Mouse (Mus musculus) testis, adult 2 months (tissue): ENCODE measurements at regions not wholly inside any gene's neighbourhood (a gene's known extent, or its start where the extent isn't known, plus 50 kb on each side); places are given as distances from the start of the nearest gene placed in this dataset.
"Not testable (repeated sequence)": the region's sequence is repeated elsewhere in the genome, so short reads cannot be mapped to it uniquely, and the experiment has no call there.

Source experiments
- H3K27ac ChIP-seq: fragments of 200-500 bp; 2 replicates; pipeline ENCODE4 v1.5.1; 2012; ENCODE audit warnings: low read depth, low read length; ENCODE audit not compliant: control insufficient read depth, insufficient read depth
- H3K27me3 ChIP-seq: fragments of 200-500 bp; 2 replicates; pipeline ENCODE4 v1.6.1; 2012; ENCODE audit warnings: mild to moderate bottlenecking, low read length, moderate library complexity; ENCODE audit not compliant: control insufficient read depth, insufficient read depth
- H3K36me3 ChIP-seq: fragments of 200-500 bp; 2 replicates; pipeline ENCODE4 v1.6.1; 2012; ENCODE audit warnings: mild to moderate bottlenecking, low read length; ENCODE audit not compliant: control insufficient read depth, insufficient read depth
- H3K4me1 ChIP-seq: fragments of 200-500 bp; 2 replicates; pipeline ENCODE4 v1.6.1; 2012; ENCODE audit warnings: low read length; ENCODE audit not compliant: control insufficient read depth, insufficient read depth
- H3K4me3 ChIP-seq: fragments of 200-500 bp; 2 replicates; pipeline ENCODE4 v1.5.1; 2012; ENCODE audit warnings: low read depth, mild to moderate bottlenecking, low read length, moderate library complexity, mixed read lengths; ENCODE audit not compliant: control insufficient read depth
- CTCF ChIP-seq: fragments of 200-500 bp; IDR thresholded peaks from 2 replicates; pipeline ENCODE4 v1.5.1; 2012; ENCODE audit warnings: low read depth, mild to moderate bottlenecking, inconsistent platforms, low read length, moderate library complexity; ENCODE audit not compliant: control insufficient read depth, insufficient read depth, insufficient replicate concordance
- POLR2A ChIP-seq: fragments of 200-500 bp; IDR thresholded peaks from 2 replicates; pipeline ENCODE4 v1.6.1; 2012; ENCODE audit warnings: low read depth, mild to moderate bottlenecking, inconsistent platforms, low read length, moderate library complexity; ENCODE audit not compliant: control insufficient read depth

DNA sequence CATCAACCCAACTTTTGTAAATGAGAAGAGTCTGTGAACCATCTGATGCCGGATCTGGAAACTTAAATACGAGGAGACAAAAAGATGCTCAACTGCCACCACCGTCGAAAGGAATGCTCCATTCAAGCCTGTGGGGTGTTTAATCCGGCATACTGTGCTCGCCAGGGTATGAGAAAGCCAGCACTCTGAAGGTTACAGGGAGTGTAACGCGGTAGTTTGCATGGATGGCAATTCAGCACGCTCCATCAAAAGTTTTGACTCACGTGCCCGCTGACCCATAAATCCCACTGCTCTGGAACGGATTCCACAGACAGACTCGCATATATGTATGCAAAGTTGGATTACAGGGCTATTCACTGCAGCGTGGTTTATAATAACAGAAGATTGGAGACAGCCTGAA, 84.0 kb upstream of the Top1 start:
- Histone ChIP-seq H3K4me1 (no peaks in the 10 kb centered on the region), H3K4me3 (no peak overlapping the region), H3K27ac (no peak overlapping the region), H3K36me3 (no peaks in the 10 kb centered on the region), H3K27me3 (no peaks in the 10 kb centered on the region)
- TF ChIP-seq POLR2A (no peak), CTCF (no peak)

GRCm38 (mm10) chr2:160567813-160568212, 77.9 kb upstream of the Top1 start:
- Histone ChIP-seq H3K27me3 (no peaks in the 10 kb centered on the region), H3K4me3 (no peak overlapping the region), H3K4me1 (no peaks in the 10 kb centered on the region), H3K36me3 (no peaks in the 10 kb centered on the region), H3K27ac (no peak overlapping the region)
- no peak for TF ChIP-seq CTCF
- no peak for TF ChIP-seq POLR2A

DNA sequence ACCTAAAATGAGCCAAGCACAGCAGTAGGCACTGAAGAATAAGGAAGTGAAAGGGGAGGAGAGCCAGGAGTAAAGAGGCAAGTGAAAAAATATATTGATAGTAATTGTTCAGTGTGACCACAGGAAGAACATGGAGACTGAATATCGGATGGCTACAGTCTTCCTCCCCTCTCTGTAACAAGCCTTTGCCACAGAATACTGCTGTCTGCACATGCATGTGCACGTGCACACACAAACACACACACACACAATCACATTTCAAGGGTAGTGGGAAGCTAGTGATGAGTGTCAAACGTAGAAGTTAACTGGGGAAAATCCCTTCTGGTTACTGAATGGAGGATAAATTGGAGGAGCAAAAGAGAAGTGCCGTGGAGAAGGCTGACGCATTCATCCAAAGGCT, 76.2 kb upstream of the Top1 start:
- Histone ChIP-seq H3K36me3 (no peaks in the 10 kb centered on the region), H3K4me1 (no peaks in the 10 kb centered on the region), H3K27ac (no peak overlapping the region), H3K27me3 (no peaks in the 10 kb centered on the region), H3K4me3 (no peak overlapping the region)
- TF ChIP-seq POLR2A, result no peak
- no peak for TF ChIP-seq CTCF

- H3K4me3 ChIP-seq, result peak overlapping the region; percentile 12
- peak; percentile 97 for TF ChIP-seq CTCF
- TF ChIP-seq POLR2A, result no peak
- no peak overlapping the region for H3K27ac ChIP-seq
- no peaks in the 10 kb centered on the region for H3K27me3 ChIP-seq
- peaks cover 8% of the 10 kb centered on the region for H3K4me1 ChIP-seq
- no peaks in the 10 kb centered on the region for H3K36me3 ChIP-seq
Observed at GRCm38 (mm10) chr2:160578384-160579320, 67.0 kb upstream of the Top1 start.

DNA sequence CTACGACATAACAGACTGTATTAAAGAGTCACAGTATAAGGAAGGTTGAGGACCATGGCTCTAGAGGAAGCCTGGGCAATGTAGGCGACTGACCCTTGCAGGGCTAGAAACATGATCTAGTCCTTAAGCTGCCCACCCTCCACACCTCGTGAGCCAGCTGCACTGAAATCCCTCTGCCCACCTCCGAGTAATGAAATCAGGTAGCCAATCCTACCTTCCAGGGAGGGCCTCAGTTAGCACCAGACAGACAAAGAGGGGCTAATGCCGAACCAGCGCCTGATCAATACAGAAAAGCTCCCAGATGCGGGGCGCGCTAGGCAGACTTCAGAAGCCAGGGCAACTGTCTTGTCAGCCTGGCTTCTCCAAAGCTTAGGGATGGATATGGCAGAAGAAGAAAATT, 65.4 kb upstream of the Top1 start:
- H3K4me3 ChIP-seq, result no peak overlapping the region
- no peaks in the 10 kb centered on the region for H3K36me3 ChIP-seq
- no peak overlapping the region for H3K27ac ChIP-seq
- H3K4me1 ChIP-seq, result peaks cover 10% of the 10 kb centered on the region
- H3K27me3 ChIP-seq, result no peaks in the 10 kb centered on the region
- TF ChIP-seq CTCF (no peak), POLR2A (no peak)

DNA sequence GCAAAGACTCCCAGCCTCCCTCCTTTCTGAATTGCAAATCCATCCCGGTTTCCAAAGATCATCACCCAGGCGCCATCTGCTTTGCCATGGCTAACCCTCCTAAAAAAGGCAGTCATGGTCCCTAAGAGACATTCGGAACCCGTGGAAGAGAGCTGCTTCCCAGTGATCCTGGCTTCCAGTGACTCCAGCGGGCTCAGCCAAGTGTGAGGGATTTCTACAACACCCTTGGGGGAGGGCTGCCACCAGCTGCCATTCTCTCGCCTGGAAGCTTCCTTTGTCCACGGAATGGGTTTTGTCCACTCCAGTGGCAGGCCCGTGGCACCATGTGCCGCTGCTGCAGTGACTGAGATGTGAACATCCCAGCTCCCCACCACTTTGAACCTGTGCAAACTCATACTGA, 64.7 kb upstream of the Top1 start:
- Histone ChIP-seq H3K4me1 (peaks cover 10% of the 10 kb centered on the region), H3K27me3 (no peaks in the 10 kb centered on the region), H3K27ac (no peak overlapping the region), H3K36me3 (no peaks in the 10 kb centered on the region), H3K4me3 (no peak overlapping the region)
- TF ChIP-seq CTCF, result no peak

DNA sequence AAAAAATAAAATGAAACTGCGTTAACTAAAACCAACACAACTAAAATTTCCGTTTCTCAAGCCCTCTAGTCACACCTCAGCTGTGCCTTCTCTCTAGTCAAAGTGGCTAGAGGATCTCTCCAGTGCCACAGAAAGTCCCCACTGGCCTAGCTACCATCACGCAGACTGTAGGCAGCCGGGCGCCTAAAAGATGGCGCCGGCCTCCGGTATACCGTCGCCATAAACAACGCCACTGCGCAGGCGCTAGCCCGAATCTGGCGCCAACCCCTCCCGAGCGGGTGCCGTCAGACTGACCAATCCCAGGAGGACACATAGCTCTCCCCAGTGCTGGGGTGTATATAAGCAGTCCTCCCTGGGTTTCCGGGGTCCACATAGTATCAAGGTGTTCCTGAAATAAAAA, 62.7 kb upstream of the Top1 start:
- not testable (repeated sequence) for H3K4me1 ChIP-seq, H3K36me3 ChIP-seq, H3K27me3 ChIP-seq
- TF ChIP-seq POLR2A, result peak; percentile 80
- peak overlapping the region; percentile 91 for H3K27ac ChIP-seq
- peak overlapping the region; percentile 88 for H3K4me3 ChIP-seq
